Mouse (Mus musculus) limb, embryonic 14.5 days (tissue): ENCODE data around the gene Col20a1. TPM values are rescaled to one million over a fixed set of nuclear protein-coding genes. Genes with fewer than 3 reads are reported as not detected.

Experiments used
- ATAC-seq: fragments of 200-750 bp; cut with Nextera tagmentation; 2 replicates; pipeline ENCODE4 v1.8.0; 2017; ENCODE audit warnings: low read depth, moderate number of reproducible peaks, moderate TSS enrichment; ENCODE audit not compliant: low FRiP score
- DNase-seq: peaks from one replicate; pipeline ENCODE4 v3.0.0-alpha.2; 2015; ENCODE audit warnings: low spot score
- H3K27ac ChIP-seq: fragments of 300-500 bp; sonication (generic); replicated peaks from 2 replicates; pipeline ENCODE4 v1.5.1; 2014; ENCODE audit warnings: low read depth, mild to moderate bottlenecking, low read length, moderate library complexity, mixed read lengths
- H3K27me3 ChIP-seq: fragments of 300-500 bp; sonication (generic); 2 replicates; pipeline ENCODE4 v1.6.1; 2014; ENCODE audit warnings: low read length, mixed read lengths; ENCODE audit not compliant: control insufficient read depth, insufficient read depth
- H3K36me3 ChIP-seq: fragments of 300-500 bp; sonication (generic); 2 replicates; pipeline ENCODE4 v1.6.1; 2014; ENCODE audit warnings: mild to moderate bottlenecking, low read length, moderate library complexity, mixed read lengths; ENCODE audit not compliant: control insufficient read depth, insufficient read depth
- H3K4me1 ChIP-seq: fragments of 300-500 bp; sonication (generic); 2 replicates; pipeline ENCODE4 v1.6.1; 2014; ENCODE audit warnings: antibody characterized with exemption, low read length, mixed read lengths; ENCODE audit not compliant: control insufficient read depth, insufficient read depth
- H3K4me2 ChIP-seq: fragments of 300-500 bp; sonication (generic); replicated peaks from 2 replicates; pipeline ENCODE4 v1.6.1; 2014; ENCODE audit warnings: low read depth, mild to moderate bottlenecking, low read length, moderate library complexity; ENCODE audit not compliant: severe bottlenecking
- H3K4me3 ChIP-seq: fragments of 300-500 bp; sonication (generic); replicated peaks from 2 replicates; pipeline ENCODE4 v1.5.1; 2014; ENCODE audit warnings: low read length
- H3K9ac ChIP-seq: fragments of 300-500 bp; sonication (generic); 2 replicates; pipeline ENCODE4 v1.6.1; 2014; ENCODE audit warnings: mild to moderate bottlenecking, low read depth, low read length, moderate library complexity; ENCODE audit not compliant: severe bottlenecking
- H3K9me3 ChIP-seq: fragments of 300-500 bp; sonication (generic); 2 replicates; pipeline ENCODE4 v1.6.1; 2016; ENCODE audit warnings: low read length; ENCODE audit not compliant: control insufficient read depth
- POLR2A ChIP-seq: fragments of 200-500 bp; IDR thresholded peaks from 2 replicates; pipeline ENCODE4 v1.8.0; 2012; ENCODE audit warnings: inconsistent platforms, mild to moderate bottlenecking, moderate library complexity, borderline replicate concordance; ENCODE audit not compliant: insufficient read depth, insufficient read length; ENCODE audit errors: extremely low read depth
- WGBS: fragments of 180-500 bp; shearing (Covaris S2); extraction: QIAGEN DNeasy Blood & Tissue Kit; methylation state at CpG from one replicate; pipeline ENCODE4 v1.1.7; 2014; 5-methylcytosine and 5-hydroxymethylcytosine counted together
- polyA plus RNA-seq, 2 experiments: library from polyadenylated mRNA; depleted of rRNA in 1 of 2; stranded (reverse) in 1 of 2; unstranded in 1 of 2; fragments of >200 nt; fragmentation: Nextera tagmentation in 1 of 2; extraction: Ambion mirVana in 1 of 2; gene quantifications; 2 replicates each; pipeline versions ENCODE4 v1.2.1 to v1.2.3; 2012 to 2014

Col20a1 gene
- polyA plus RNA-seq, 2 experiments = 2.8 to 5.7 TPM

DNA sequence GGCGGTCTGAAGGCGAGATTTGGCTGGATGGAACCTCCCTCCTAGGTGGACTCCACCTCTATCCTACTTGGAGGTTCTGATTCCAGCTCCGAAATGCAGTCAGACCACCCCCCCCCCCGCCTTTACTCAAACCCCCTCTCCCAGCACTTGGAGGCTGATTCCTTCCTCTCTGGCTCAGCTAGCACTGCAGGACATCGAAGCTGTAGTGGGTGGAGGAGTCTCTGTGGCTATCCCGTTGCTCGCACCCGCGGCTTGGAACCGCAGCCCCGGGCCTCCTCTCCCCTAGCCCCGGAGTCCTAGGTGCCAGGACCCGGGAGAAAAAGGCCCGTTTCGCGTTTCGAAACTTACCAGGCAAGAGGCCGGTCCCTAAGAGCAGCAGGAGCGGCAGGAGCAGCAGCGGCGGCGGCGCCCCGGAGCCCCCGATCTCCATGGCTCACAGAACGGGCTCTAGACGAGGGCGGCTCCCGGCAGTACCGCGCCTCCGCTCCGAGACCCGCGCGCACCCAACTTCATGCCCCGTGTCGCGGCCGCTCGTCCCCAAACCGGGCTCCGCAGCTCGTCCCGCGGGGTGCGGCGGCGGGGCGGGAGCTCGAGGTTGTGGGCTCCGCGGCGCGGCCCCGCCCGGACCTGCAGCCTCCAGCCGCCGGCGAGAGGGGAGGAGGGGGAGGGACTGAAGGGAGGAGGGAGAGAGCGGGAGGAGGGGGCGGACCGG, 52.5 kb downstream of the Col20a1 start:
- peaks cover 46% of the 10 kb centered on the region for H3K27me3 ChIP-seq
- ATAC-seq = peak; percentile 58
- H3K4me2 ChIP-seq = peak overlapping the region; percentile 96
- WGBS = under 1% methylated on average over 47 of the region's 63 CpGs
- H3K4me1 ChIP-seq = no peaks in the 10 kb centered on the region
- H3K4me3 ChIP-seq = peak overlapping the region; percentile 58
- DNase-seq = no peak
- H3K36me3 ChIP-seq = no peaks in the 10 kb centered on the region
- H3K27ac ChIP-seq = no peak overlapping the region
- H3K9ac ChIP-seq = peak overlapping the region; percentile 53
- no peak for TF ChIP-seq POLR2A
- H3K9me3 ChIP-seq = no peaks in the 10 kb centered on the region

DNA sequence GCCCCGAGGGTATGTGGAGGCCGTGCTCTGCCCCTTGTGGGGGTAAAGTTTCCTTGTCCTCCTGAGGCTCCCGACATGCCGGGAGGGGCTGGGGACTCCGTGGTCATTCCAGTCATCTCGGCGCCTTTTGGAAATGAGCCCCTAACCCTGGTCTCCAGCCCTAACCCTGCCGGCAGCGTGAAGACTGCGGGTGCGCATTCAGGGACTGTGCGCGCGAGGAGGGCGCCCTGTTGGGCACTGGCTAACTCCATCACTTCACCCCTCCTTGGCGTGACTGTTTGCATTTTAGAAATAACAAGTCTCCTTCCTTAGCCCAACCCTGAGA, 53.0 kb downstream of the Col20a1 start:
- Histone ChIP-seq H3K36me3 (no peaks in the 10 kb centered on the region), H3K27ac (no peak overlapping the region), H3K4me3 (peak overlapping the region; percentile 58), H3K4me2 (peak overlapping the region; percentile 96), H3K4me1 (no peaks in the 10 kb centered on the region), H3K9ac (peak overlapping the region; percentile 53), H3K9me3 (no peaks in the 10 kb centered on the region), H3K27me3 (peaks cover 46% of the 10 kb centered on the region)
- WGBS = 1% methylated on average over 11 of the region's 16 CpGs
- no peak for TF ChIP-seq POLR2A
- DNase-seq (no peak), ATAC-seq (peak; percentile 20; the same call in 1 of the 2 replicates)

DNA sequence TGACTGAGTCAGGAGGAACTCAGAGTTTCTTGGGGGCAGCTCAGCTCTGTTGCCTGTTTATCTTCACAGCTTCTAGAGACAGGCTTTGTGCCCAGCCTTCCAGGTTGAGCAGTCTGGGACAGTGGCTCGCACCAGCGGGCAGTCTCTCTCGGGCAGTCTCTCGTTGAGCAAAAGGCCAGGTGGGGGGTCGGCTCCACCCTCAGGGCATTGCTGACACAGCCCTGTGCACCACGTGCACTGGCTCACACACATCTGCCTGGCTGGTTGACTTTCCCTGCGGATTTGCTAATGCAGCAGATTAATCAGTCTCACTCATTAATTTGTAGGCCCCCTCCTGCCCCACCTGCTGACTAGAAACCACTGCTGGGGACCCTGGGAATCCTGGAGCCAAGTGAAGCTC, 55.6 kb downstream of the Col20a1 start:
- Histone ChIP-seq H3K27me3 (peaks cover 40% of the 10 kb centered on the region), H3K9ac (no peak overlapping the region)

DNA sequence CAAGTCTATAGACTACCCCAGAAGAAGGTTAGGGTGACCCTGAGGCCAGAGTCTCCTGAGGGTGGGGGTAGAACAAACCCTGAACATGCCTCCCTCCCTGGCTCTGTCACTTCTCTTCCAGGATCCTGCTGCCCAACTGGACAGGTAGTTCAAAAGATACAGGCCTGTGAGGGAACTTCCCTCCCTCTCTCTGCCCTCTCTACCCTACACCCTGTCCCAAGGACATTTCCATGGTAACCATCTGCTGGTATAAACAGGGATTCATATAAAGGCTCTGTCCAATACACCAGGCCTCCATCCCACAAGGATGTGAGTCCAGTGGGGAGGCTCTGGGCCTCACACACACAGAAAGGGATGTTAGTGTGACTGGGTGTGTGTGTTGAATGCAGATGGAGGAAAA, 56.0 kb downstream of the Col20a1 start:
- no peak for ATAC-seq
- H3K27me3 ChIP-seq = peaks cover 36% of the 10 kb centered on the region

More for the DNA sequence above, 55.6 kb downstream of the Col20a1 start:
- Histone ChIP-seq H3K4me2 (no peak overlapping the region), H3K27ac (no peak overlapping the region), H3K4me3 (no peak overlapping the region), H3K36me3 (no peaks in the 10 kb centered on the region), H3K4me1 (no peaks in the 10 kb centered on the region), H3K9me3 (no peaks in the 10 kb centered on the region)
- no peak for DNase-seq
- ATAC-seq = no peak
- no peak for TF ChIP-seq POLR2A
- 2% methylated on average over 7 of the region's 7 CpGs for WGBS

DNA sequence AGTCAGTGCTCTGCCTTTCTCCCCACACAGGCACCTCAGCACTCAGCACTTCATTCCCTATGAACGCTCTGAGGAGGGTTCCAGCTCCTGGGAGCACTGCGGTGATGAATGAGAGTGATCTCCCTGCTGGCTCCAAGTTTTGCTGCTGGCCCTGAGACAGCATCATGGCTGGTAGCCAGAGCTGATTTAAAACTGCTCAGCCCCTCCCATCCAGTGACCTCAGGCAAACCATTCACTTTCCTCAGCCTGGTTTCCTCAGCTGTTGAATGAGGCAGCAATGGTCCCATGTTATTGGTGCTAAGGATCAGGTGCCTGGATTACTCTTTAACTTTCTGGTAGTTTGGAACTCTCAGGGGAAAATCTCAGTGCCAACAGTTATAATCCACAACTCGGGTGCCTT, 57.1 kb downstream of the Col20a1 start, which contains the start of gene Chrna4:
Gene Chrna4, minus strand, starts transcription at position 110 of the 400 bp plus-strand sequence.
- Histone ChIP-seq H3K27me3 (peaks cover 25% of the 10 kb centered on the region), H3K36me3 (no peaks in the 10 kb centered on the region), H3K4me1 (no peaks in the 10 kb centered on the region), H3K9ac (no peak within 1 kb of the TSS), H3K4me2 (no peak within 1 kb of the TSS), H3K4me3 (no peak within 1 kb of the TSS), H3K27ac (no peak within 1 kb of the TSS), H3K9me3 (no peaks in the 10 kb centered on the region)
- 52% methylated on average over 3 of the region's 3 CpGs for WGBS
- no peak for ATAC-seq
- DNase-seq = peak; percentile 29
- TF ChIP-seq POLR2A = no peak

More for the DNA sequence above, 56.0 kb downstream of the Col20a1 start:
- Histone ChIP-seq H3K4me2 (no peak overlapping the region), H3K9me3 (no peaks in the 10 kb centered on the region), H3K4me3 (no peak overlapping the region), H3K36me3 (no peaks in the 10 kb centered on the region), H3K4me1 (no peaks in the 10 kb centered on the region), H3K9ac (no peak overlapping the region), H3K27ac (no peak overlapping the region)
- no peak for TF ChIP-seq POLR2A
- DNase-seq = no peak

DNA sequence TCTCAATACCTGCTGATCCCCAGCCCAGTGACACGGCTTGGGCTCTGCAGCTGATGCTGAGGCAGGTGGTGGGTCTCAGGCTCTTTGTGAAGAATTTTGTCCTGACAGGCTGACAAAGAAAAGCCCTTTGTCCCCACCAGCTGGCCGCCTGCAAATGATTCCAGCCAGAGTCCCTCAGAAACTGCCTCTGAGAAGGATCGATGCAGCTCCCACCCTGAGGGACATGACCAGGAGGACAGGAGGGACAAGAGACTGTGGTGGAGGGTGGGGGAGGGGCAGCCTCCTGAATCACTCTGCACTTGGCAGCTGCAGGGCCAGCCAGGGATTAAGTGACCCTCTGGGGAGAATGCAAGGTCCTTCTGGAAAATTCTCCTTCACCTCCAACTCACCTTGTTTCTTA, 57.7 kb downstream of the Col20a1 start:
- H3K27me3 ChIP-seq = peaks cover 20% of the 10 kb centered on the region
- no peaks in the 10 kb centered on the region for H3K36me3 ChIP-seq
- H3K4me3 ChIP-seq = no peak overlapping the region
- 21% methylated on average over 3 of the region's 3 CpGs for WGBS
- no peak for ATAC-seq
- no peak overlapping the region for H3K9ac ChIP-seq
- H3K4me1 ChIP-seq = no peaks in the 10 kb centered on the region
- no peaks in the 10 kb centered on the region for H3K9me3 ChIP-seq
- no peak for TF ChIP-seq POLR2A
- DNase-seq = no peak
- no peak overlapping the region for H3K4me2 ChIP-seq
- H3K27ac ChIP-seq = no peak overlapping the region
